Mouse (Mus musculus) stomach, embryonic 16.5 days (tissue): ENCODE measurements around the gene Tbck. TPM values are rescaled to one million over a fixed set of nuclear protein-coding genes. Genes with fewer than 3 reads are reported as not detected.

Source experiments
- ATAC-seq: fragments of 200-750 bp; cut with Nextera tagmentation; 2 replicates; pipeline ENCODE4 v1.8.0; 2017; ENCODE audit warnings: moderate number of reproducible peaks, moderate TSS enrichment; ENCODE audit not compliant: insufficient read depth, low FRiP score
- H3K27ac ChIP-seq: fragments of 300-500 bp; sonication (generic); 2 replicates; pipeline ENCODE4 v1.5.1; 2014; ENCODE audit warnings: low read length
- H3K27me3 ChIP-seq: fragments of 300-500 bp; sonication (generic); 2 replicates; pipeline ENCODE4 v1.6.1; 2014; ENCODE audit warnings: low read length, control low read depth, mixed read lengths; ENCODE audit not compliant: control insufficient read depth, insufficient read depth
- H3K36me3 ChIP-seq: fragments of 300-500 bp; sonication (generic); 2 replicates; pipeline ENCODE4 v1.6.1; 2014; ENCODE audit warnings: low read length; ENCODE audit not compliant: control insufficient read depth, insufficient read depth
- H3K4me1 ChIP-seq: fragments of 300-500 bp; sonication (generic); 2 replicates; pipeline ENCODE4 v1.6.1; 2014; ENCODE audit warnings: low read length, control low read depth, mixed read lengths; ENCODE audit not compliant: control insufficient read depth, insufficient read depth
- H3K4me2 ChIP-seq: fragments of 300-500 bp; sonication (generic); 2 replicates; pipeline ENCODE4 v1.6.1; 2014; ENCODE audit warnings: low read depth, low read length, mixed read lengths
- H3K4me3 ChIP-seq: fragments of 300-500 bp; sonication (generic); replicated peaks from 2 replicates; pipeline ENCODE4 v1.5.1; 2014; ENCODE audit warnings: mild to moderate bottlenecking, low read length
- H3K9ac ChIP-seq: fragments of 300-500 bp; sonication (generic); 2 replicates; pipeline ENCODE4 v1.6.1; 2014; ENCODE audit warnings: low read length
- H3K9me3 ChIP-seq: fragments of 300-500 bp; sonication (generic); replicated peaks from 2 replicates; pipeline ENCODE4 v1.6.1; 2016; ENCODE audit warnings: low read length, control low read depth; ENCODE audit not compliant: control insufficient read depth
- WGBS: fragments of 180-500 bp; shearing (Covaris S2); extraction: QIAGEN DNeasy Blood & Tissue Kit; methylation state at CpG from one replicate; pipeline ENCODE4 v1.1.7; 2014; 5-methylcytosine and 5-hydroxymethylcytosine counted together
- polyA plus RNA-seq: library from polyadenylated mRNA; unstranded; fragments of >200 nt; fragmentation: Nextera tagmentation; extraction: Ambion mirVana; gene quantifications from 2 replicates; pipeline ENCODE4 v1.2.1, GENCODE M21; 2015

Gene Tbck
- polyA plus RNA-seq, 1 experiment from 2014 or later, result 17.0 TPM

GRCm38 (mm10) chr3:132747036-132747435 is 63.1 kb downstream of the Tbck start:
- Histone ChIP-seq H3K9me3 (no peaks in the 10 kb centered on the region), H3K9ac (no peak overlapping the region), H3K36me3 (no peaks in the 10 kb centered on the region), H3K27ac (no peak overlapping the region), H3K4me2 (no peak overlapping the region), H3K27me3 (no peaks in the 10 kb centered on the region), H3K4me3 (no peak overlapping the region), H3K4me1 (no peaks in the 10 kb centered on the region)
- 17% methylated on average over 3 of the region's 3 CpGs for WGBS
- no peak for ATAC-seq

- Histone ChIP-seq H3K27me3 (no peaks in the 10 kb centered on the region), H3K27ac (no peak overlapping the region), H3K9me3 (no peaks in the 10 kb centered on the region), H3K4me3 (no peak overlapping the region), H3K36me3 (no peaks in the 10 kb centered on the region), H3K9ac (no peak overlapping the region), H3K4me2 (no peak overlapping the region), H3K4me1 (no peaks in the 10 kb centered on the region)
- WGBS, result 74% methylated on average over 14 of the region's 14 CpGs
- ATAC-seq, result no peak
Measured at GRCm38 (mm10) chr3:132747766-132748165, 63.8 kb downstream of the Tbck start.

GRCm38 (mm10) chr3:132748750-132749149 is 64.8 kb downstream of the Tbck start:
- no peak overlapping the region for H3K9ac ChIP-seq
- H3K27me3 ChIP-seq, result no peaks in the 10 kb centered on the region
- no peak overlapping the region for H3K4me2 ChIP-seq
- no peak overlapping the region for H3K4me3 ChIP-seq
- ATAC-seq, result no peak
- no peaks in the 10 kb centered on the region for H3K9me3 ChIP-seq
- H3K36me3 ChIP-seq, result no peaks in the 10 kb centered on the region
- H3K27ac ChIP-seq, result no peak overlapping the region
- H3K4me1 ChIP-seq, result no peaks in the 10 kb centered on the region
- 90% methylated on average over 3 of the region's 3 CpGs for WGBS

- Histone ChIP-seq H3K4me2 (no peak overlapping the region), H3K4me1 (no peaks in the 10 kb centered on the region), H3K27me3 (no peaks in the 10 kb centered on the region), H3K9me3 (no peaks in the 10 kb centered on the region), H3K4me3 (no peak overlapping the region), H3K27ac (no peak overlapping the region), H3K9ac (no peak overlapping the region), H3K36me3 (no peaks in the 10 kb centered on the region)
- 27% methylated on average over 4 of the region's 4 CpGs for WGBS
- no peak for ATAC-seq
Measured at GRCm38 (mm10) chr3:132752772-132753171, 68.8 kb downstream of the Tbck start.

- no peak for ATAC-seq
Measured at GRCm38 (mm10) chr3:132756274-132756673, 72.3 kb downstream of the Tbck start.

GRCm38 (mm10) chr3:132766033-132766726 is 82.2 kb downstream of the Tbck start:
- Histone ChIP-seq H3K36me3 (no peaks in the 10 kb centered on the region), H3K9ac (no peak overlapping the region), H3K4me3 (no peak overlapping the region), H3K4me2 (no peak overlapping the region), H3K4me1 (no peaks in the 10 kb centered on the region), H3K27me3 (no peaks in the 10 kb centered on the region), H3K27ac (no peak overlapping the region), H3K9me3 (no peaks in the 10 kb centered on the region)
- 90% methylated on average over 17 of the region's 17 CpGs for WGBS
- ATAC-seq, result no peak

More at GRCm38 (mm10) chr3:132756274-132756673, 72.3 kb downstream of the Tbck start:
- 69% methylated on average over 1 of the region's 1 CpGs for WGBS
- no peaks in the 10 kb centered on the region for H3K36me3 ChIP-seq
- no peak overlapping the region for H3K4me2 ChIP-seq
- no peak overlapping the region for H3K27ac ChIP-seq
- H3K9me3 ChIP-seq, result no peaks in the 10 kb centered on the region
- H3K27me3 ChIP-seq, result no peaks in the 10 kb centered on the region
- no peaks in the 10 kb centered on the region for H3K4me1 ChIP-seq
- H3K9ac ChIP-seq, result no peak overlapping the region
- H3K4me3 ChIP-seq, result no peak overlapping the region

GRCm38 (mm10) chr3:132772054-132772453 is 88.1 kb downstream of the Tbck start:
- Histone ChIP-seq H3K4me1 (no peaks in the 10 kb centered on the region), H3K4me3 (no peak overlapping the region), H3K27me3 (no peaks in the 10 kb centered on the region), H3K36me3 (no peaks in the 10 kb centered on the region; the same call in 1 of the 2 replicates), H3K9me3 (no peaks in the 10 kb centered on the region), H3K4me2 (no peak overlapping the region), H3K9ac (no peak overlapping the region), H3K27ac (no peak overlapping the region)
- no peak for ATAC-seq
- WGBS, result 85% methylated on average over 7 of the region's 7 CpGs

GRCm38 (mm10) chr3:132776686-132777085 is 92.7 kb downstream of the Tbck start:
- H3K27ac ChIP-seq, result no peak overlapping the region
- H3K4me1 ChIP-seq, result no peaks in the 10 kb centered on the region
- WGBS, result 79% methylated on average over 7 of the region's 7 CpGs

GRCm38 (mm10) chr3:132781103-132781502 is 97.2 kb downstream of the Tbck start:
- Histone ChIP-seq H3K9me3 (no peaks in the 10 kb centered on the region), H3K4me2 (no peak overlapping the region), H3K9ac (no peak overlapping the region), H3K27me3 (no peaks in the 10 kb centered on the region), H3K36me3 (no peaks in the 10 kb centered on the region), H3K4me1 (no peaks in the 10 kb centered on the region), H3K4me3 (no peak overlapping the region), H3K27ac (no peak overlapping the region)
- 89% methylated on average over 2 of the region's 2 CpGs for WGBS
- no peak for ATAC-seq

More at GRCm38 (mm10) chr3:132776686-132777085, 92.7 kb downstream of the Tbck start:
- Histone ChIP-seq H3K9me3 (no peaks in the 10 kb centered on the region), H3K4me2 (no peak overlapping the region), H3K9ac (no peak overlapping the region), H3K27me3 (no peaks in the 10 kb centered on the region), H3K4me3 (no peak overlapping the region), H3K36me3 (no peaks in the 10 kb centered on the region; the same call in 1 of the 2 replicates)
- no peak for ATAC-seq
